Mouse (Mus musculus): ENCODE measurements around the gene Slc22a23.

Gene Slc22a23

DNA sequence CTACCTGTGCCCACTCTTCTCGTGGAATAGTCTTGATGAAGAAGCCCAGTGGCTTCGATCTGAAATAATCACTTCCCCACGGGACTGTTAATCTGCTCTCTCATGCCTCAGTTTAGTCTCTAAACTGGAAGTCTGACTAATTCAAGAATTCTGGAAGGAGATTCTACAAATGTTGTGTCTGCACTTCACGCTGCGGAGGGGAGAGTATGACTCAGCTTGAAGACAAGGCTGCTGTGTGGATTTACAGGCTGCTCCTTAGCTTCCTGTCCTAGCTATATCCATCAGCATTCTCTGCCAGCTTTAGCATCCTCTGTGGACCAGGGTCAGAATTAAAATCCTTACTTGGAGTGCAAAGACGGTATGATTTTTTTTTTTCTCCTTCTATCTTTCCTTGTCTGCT, 112.0 kb downstream of the Slc22a23 start:
- DNase-seq (ENCODE audit: low spot score): no peak

DNA sequence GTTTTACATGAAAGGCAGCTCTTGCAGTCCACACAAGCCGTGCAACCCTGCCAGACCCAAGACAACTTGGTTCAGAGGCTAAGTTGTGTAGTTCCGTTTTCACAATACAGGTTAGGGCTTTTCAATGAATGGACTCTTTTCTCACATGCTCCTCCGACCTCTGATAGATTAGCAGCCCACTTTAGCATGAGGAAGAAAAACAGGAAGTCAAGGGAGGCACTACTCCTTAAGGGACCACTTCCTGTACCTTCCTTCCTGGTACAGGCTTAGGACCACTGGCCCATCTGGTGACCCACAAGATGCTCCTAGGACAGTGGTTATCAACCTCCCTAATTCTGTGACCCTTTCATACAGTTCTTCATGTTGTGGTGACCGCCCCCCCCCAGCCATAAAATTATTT, 116.1 kb downstream of the Slc22a23 start:
- no peak for DNase-seq (ENCODE audit: low spot score)

DNA sequence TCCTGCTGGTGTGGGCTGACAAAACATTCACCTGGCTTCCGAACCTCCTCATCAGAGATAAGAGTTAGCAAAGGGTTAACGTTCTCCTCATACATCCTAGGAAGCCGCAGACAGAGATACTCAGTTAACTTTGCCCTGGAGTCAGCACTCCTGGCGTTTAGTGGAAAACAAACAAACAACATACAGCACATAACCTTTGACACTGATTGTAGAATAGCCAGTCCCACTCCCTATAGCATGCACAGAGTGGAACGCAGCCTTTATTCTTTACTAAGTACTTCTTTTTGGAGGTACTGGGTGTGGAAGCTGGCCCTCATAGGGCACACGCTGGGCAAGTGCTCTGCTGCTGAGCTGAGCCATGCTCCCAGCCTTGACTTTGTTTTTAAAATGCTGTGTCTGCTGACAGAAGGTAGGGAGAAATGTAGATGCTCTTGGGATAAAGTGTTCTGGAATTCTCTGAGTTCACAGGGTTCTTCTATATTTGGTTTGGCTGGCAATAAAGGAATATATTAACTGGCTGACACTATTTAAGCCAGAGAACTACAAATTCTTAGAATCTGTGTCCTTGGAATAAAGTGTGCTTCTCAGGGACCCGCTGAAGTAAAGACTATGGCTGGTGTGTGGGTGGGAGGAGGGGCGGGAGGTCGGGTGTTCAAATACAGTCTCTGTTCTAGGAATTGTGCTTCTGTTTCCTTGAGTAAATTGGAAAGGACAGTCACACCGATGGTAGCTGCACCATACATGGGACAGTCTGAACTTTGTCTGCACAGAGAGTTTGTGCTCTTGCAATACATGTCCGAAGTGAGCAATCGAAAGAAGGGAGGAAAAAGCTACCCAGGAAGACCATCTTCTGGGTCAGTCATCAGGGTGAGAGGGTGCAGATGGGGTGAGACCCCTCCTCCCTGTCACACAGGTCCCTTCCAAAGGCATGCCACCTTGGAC, 117.0 kb downstream of the Slc22a23 start:
- DNase-seq (ENCODE audit: low spot score): peak; percentile 35

DNA sequence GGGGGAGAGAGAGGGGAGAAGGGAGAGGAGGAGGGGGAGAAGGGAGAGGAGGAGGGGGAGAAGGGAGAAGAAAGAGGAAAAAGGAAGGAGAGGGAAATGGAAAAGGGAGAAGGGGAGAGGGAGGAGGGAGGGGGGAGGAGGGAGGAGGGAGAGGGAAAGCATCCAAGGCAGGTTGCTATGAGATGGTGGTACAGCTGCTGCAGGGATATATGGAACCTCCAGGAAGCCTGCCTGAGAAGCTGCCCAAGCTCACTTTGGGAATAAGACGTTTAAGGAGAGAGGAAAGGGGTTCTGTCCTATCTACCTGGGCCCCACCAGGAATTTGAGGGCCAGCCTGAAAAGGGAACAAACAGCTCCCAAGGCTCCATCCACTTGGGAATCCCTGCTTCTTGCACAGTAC, 118.0 kb downstream of the Slc22a23 start:
- no peak for DNase-seq (ENCODE audit: low spot score)

DNA sequence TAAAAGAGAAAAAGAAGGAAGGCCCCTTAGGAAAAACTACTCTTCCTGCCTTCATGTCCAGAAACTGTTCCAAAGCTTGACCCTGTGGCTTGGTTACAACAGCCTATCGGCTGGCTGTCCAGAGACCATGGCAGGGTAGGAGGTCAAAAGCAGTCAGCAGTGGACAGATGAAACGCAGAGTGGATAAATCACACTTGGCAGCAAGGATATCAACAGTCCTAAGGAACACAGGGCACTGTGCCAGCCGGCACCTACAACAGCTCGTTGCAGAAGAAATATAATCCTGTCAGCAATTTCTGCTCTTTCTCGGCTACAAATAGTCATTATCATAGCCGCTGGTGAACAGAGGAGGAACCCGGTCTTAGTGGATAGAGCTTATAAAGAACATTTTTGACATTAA, 122.0 kb downstream of the Slc22a23 start:
- DNase-seq (ENCODE audit: low spot score): peak; percentile 84

DNA sequence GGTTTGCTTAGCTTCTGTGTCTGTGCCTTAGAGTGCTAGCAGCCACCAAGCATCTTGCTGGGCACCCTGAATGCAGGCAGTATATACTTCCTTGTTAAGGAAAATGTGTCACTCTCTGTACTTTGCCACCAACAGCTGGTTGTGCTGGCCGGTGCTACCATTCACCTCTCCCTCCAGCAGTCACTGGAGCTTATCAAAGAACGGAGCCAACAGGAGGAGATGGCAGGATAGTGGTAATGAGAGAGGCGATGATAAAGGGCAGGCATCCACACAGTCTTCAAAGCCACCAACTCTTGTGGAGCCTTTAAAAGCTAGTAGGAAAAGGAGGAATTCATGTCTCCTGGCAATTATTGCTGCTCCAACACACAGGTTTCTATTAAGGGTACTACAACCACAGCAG, 125.3 kb downstream of the Slc22a23 start:
- DNase-seq (ENCODE audit: low spot score): no peak

DNA sequence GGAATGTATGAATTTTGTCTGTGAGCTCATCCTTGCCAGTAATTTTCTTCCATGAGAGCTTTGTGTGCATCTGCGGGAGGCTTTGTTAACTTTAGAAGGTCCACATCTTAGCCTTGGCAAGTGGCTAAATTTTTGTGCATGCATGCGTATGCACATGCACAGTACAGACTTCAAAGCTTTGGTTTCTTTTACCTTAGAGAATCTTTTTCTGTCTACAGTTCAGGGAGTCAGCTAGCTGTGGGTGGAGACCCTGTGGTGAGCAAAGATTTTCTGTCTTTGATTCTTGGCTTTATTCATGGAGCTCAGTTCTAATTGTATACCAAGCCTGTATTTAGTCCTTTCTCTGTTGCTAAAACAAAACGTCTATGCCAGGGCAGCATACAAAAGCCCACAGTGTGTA, 126.2 kb downstream of the Slc22a23 start:
- no peak for DNase-seq (ENCODE audit: low spot score)

DNA sequence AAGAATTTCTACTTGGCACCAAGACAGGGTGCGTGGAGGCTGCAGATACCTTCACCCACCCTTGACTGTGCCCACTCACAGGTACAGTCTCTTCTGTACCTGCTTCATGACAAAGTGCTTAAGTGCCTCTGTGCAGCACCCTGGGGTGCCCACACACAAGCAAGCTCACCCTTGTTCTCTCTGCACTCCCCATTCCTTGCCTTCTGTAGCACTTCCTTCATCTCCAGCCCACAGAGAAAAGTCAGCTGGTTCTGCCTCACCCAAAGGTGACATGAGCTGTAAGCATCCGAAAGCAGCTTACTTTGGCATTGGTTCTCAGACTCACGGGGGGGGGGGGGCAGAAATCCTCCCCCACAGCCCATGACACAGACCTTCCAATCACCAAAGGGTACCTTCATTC, 130.1 kb downstream of the Slc22a23 start:
- DNase-seq (ENCODE audit: low spot score): no peak

DNA sequence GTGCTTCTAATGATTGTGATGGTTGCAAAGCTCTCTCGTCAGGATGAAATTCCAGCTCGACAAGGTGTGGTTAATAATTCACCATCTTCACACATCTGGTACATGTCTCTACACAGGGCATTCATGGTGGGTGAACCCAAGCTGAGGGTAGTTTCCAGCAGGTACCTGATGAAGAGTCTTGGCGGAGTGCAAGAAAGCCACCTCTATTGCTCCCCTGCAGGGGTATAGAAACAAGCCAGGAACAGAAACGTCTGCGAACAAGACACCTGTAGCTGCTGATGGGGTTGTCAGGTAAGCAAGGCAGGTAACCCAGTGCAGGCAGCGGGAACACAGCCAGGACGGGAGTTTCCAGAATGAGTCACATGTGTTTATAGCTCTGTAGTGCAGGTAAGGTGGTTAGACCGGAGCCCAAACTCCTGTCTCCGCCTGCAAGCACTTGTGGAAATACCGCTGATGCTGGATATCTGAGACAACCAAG, 132.2 kb downstream of the Slc22a23 start:
- no peak for DNase-seq (ENCODE audit: low spot score)

DNA sequence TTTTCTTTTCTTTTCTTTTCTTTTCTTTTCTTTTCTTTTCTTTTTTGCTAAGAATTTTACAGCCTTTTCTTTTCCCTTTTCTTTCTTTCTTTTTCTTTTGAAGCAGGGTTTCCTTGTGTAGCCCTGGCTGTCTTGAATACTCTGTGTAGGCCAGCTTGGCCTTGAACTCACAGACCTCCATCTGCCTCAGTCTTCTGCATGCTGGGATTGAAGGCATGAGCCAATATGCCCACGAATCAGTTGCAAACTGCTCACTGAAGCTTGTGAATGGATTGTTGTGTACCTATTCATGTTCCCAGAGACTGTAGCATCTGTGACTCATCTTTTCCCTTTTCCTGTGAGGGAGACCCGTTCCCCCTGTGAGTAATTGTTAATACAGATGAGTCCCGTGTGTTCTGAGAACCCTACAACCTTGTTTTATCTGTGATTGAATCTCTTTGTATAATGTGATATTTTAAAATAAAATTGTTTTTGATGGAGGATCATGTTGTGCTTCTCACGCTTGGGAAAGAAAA, 133.7 kb downstream of the Slc22a23 start:
- no peak for DNase-seq (ENCODE audit: low spot score)

DNA sequence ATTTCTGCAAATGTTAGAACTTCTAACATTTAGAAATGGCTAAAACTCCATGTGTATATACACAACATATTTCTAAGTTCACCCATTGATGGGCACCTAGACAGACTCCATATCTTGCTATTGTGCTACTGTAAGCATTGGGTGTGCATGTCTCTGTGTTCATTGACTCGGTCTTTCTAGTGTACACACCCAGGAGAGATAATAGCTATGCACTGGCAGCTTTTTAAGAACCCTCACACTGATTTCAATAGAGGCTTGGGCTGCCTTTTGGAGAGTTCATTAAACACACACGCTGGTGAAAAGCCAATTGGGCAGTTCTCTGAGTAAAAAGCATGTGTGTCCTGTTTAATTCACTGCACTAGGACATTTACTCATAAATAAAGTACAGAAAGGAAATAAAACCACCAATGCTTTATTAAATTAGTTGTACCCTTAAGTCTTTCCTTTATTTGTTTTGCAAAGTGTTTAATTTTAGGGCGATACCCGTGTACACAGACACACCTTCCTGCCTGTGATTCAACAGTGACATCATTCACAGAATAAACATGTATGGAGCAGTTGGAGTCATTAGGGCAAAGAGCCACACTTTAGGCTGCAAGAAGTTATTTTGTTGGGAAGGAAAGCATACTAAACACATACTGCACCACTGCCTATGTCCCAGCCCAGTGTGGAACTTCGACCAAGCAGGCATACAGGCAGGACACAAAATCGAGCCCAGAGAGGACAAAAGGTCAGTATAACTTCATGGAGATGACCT, 137.1 kb downstream of the Slc22a23 start:
- DNase-seq (ENCODE audit: low spot score): no peak

DNA sequence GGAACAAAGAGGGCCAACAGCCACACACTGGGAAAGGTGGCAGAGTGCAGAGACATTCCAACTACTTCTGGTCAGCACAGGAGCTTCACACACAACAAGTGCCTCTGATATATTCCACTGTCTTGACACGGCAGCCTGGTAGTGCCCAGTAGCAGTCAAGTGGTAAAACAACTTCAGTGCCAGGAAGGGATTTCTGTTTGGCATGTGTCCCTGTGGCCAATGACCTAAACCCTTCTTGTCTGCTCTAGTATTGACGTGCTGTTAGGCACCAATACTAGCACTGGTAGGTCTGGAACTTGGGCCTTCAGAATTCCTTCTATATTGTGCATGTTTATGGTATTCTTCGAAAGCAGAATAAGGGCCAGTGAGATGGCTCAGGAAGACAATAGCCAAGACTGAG, 139.8 kb downstream of the Slc22a23 start:
- DNase-seq (ENCODE audit: low spot score): peak; percentile 81

DNA sequence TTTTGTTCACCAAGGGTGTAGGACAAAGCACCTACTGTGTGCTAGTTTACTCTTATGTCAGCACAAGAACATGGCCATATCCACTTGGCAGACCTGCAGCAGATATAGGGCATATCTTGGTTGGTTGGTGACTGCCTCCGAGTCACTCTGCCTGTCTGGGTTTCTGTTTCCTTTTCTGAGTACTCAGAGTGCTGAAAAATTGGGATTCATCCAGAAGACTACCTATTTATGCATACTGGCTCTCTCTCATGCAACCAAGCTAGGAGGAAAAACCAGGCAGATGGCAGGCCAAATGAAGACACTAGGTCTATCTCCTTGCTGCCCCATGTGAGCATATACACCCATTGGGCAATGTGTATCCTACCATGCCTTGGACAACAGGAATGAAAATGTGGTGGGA, 149.3 kb downstream of the Slc22a23 start:
- no peak for DNase-seq (ENCODE audit: low spot score)

DNA sequence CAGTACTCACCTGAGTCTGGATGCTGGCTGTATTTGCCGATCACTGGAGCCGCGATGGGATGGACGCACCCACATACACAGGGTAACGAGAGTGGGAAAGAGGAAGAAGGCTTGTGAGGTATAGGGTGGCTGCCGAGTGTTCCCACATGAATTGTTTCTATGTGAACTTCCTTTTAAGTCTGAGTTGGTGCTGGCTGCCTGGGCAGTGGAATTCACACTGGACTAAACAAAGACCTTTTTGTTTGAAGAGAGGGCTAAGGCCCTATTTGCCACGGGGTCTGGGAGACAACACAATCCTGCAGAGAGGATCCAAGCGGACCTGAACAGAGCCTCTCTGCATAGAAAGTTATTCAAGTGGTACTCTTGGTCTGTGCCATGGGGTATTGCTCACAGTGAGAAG, 151.6 kb downstream of the Slc22a23 start:
- no peak for DNase-seq (ENCODE audit: low spot score)

DNA sequence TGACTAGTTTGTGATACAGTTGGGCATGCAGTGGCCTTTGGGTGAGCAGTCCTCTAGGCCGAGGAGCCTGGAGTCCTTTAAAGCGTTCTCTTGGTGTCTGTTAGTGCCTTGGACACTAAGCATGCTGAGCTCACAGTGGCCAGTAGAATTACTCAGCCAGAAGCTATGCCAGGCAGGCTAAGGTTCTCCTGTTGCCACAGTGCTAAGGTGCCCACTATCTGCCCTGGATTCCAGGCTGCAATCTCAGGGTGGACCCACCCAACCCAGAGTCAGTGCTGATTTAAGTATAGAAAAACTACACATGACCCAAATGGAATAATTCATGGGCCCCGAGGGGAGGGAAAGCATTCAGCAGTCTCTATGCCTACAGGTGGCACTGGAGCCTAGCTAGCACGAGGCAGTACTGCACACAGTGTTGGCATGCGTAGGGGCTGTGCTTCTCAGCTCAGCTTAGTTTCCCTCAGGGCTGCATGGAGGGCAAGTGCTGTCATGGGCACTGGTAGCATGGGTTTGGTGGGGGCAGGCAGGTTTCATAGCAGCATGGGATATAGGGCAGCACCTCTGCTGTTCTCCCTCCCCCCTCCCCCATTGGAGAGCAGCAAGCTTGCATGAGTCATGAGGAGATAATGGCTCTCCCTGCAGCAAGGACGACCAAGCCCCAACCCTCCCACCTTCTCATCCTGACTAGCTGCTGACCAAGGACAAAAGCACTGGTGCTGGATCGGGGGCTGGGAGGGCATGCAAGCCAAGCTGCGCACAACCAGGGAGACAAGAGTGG, 152.4 kb downstream of the Slc22a23 start:
- peak; percentile 47 for DNase-seq (ENCODE audit: low spot score)

DNA sequence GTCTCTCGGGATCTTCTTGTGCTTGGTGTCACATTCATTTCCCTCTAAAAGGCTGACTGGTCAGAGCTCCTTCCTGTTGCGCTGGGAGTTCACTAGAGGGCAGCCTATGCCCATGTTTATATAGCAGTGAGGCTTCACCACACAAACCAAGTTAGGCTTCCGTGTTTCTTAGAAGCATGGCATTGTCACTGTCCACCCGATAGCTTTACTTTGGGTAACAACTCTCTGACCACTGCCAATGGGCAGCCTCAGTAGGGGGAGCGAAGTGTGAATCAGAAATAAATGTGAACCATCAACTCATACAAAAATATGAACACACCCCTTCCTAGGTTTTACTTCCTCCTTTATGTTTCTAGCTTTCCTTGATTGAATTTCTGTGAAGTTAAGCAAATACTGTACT, 157.4 kb downstream of the Slc22a23 start:
- peak; percentile 87 for DNase-seq (ENCODE audit: low spot score)

DNA sequence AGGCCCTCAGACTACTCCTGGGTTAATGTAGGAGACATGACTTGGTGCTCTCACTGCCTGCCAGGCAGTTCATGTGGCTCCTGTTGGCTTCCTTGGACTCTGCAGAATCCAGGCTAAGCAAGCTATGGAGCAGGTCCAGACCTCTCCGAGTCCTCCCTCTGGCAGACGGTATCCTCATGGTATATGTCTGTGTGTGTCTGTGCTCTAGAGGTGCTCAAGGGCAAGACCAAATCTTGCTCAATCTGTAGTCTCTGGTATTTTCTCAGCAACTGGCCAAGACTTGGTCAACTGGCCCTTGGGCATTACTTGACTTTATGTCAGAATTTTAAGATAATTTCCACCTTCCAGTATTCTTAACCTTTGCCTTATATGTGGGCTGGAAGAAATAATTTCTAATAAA, 159.6 kb downstream of the Slc22a23 start:
- no peak for DNase-seq (ENCODE audit: low spot score)

DNA sequence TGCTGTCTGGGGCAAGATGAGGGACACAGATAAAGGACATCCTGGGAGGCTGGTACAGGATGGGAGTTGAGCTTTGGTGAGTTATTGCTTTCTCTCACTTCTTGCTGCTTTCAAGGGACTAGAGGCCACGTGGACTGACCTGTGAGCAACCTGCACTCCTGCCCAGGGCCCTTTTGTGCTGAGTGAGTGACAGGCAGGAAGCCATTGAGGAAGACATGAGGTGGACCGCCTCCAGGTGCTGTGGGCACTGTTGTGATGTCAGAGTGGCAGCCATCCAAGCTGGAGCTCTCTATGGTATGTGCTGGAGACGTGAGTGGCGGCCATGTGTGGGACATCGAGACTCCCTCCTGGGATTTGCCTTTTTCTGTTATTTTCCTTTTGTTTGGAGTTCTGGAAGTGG, 163.4 kb downstream of the Slc22a23 start:
- DNase-seq (ENCODE audit: low spot score): no peak

DNA sequence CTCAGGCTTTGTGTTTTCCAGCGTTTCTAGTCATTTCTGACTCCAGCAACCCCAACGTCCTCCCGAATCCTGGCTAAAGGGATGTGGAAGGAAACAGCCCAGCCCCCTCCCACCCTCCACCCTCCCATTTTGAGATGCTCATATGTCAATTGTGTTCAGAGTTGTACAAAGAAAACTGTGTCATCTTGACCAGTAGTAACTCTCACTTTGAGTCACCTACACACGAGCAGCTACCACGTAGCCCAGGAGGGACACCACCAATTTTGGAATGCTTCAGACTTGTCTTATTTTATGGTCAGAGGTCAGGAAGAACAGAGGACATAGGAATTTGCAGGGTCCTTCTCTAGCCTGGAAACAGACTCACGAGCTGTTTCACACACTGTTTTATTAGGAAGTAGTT, 171.0 kb downstream of the Slc22a23 start:
- no peak for DNase-seq (ENCODE audit: low spot score)

DNA sequence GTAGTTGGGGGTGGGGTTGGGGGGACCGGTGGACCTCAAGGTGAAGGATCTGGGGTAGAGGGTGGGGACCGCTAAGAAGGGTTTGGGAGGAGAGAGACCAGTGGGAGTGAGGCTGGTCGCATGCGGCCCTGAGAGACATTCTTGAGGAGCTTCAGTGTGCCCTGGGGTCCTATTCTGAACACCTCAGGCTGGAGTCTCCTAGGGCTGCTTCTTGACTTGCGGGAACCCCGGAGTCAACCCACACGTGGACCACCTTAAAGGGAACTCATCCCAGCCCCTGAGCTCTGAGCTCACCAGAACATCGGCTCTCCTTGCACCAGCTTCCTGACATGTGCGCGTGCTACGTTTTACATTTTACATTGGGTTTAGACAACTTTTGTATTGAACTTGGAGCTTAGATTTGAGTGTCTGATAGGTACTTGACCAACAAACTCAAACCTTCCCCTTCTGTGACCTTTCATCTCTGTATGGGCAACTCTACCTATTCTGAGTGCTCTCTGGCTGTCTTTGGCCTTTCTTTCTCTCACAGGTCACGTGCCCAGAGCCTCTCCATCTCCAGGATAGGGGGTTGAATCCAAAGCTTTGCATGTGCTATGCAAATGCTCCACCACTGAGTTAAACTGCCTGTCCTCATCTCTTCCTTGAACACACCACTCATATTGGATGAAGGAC, 181.5 kb downstream of the Slc22a23 start:
- DNase-seq (ENCODE audit: low spot score): peak; percentile 26

DNA sequence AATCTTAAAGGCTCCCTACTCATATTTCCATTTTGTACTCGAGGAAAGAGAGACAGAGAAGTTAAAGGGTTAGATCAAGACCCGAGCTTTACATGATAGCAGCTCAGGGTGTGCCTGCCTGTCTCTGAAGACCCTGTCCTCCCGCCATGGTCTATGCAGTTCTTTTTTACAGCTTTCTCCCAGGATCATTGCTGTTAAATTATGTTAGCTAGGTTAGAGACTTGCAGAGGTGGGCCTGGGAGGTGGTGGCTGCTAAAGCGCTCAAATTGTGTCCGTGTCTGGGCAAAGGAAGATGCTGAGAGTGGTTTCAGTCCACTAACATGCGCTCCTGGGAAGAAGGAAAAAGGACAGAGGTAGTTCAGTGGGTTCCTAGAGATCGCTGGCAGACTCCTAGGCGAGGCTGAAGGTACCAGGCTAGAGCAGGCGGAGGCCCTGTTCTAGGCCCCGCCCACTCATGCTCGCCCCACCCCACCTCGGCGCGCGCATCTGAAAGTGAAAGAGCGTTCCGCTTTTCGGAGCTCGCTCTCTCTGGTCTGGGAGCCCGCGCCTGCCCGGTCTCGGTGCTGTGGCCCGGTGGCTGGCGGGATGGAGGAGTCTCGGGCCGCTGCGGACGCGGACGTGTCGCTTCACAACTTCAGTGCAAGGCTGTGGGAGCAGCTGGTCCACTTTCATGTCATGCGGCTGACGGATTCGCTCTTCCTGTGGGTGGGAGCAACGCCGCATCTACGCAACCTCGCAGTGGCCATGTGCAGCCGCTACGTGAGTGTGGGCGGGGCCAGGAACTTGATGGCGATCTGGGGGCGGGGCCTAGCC, 182.3 kb downstream of the Slc22a23 start, which contains the start of gene Psmg4:
TSS of gene Psmg4 (plus strand) at position 474 of the 813 bp plus-strand sequence.
- DNase-seq (ENCODE audit: low spot score): peak; percentile 94

All from adipocyte (in vitro differentiated cells).